ENCODE assay signal across 11 mouse cellular contexts in genomic region chr9:56871191-56871590, GRCm38 (mm10). TPM values are rescaled to one million over a fixed set of nuclear protein-coding genes. Genes with fewer than 3 reads are reported as not detected.
DNase-seq lines count a peak whose midpoint lies in the region; ATAC-seq and TF ChIP-seq lines count a peak whose summit lies in the region.
"Had no signal": no experiment of that assay in that cellular context is flagged by ENCODE, and none has a peak within 500 bp of the region (broad histone marks: within the 10 kb centered on the region; RNA-seq: fewer than 3 reads in every experiment).

No protein-coding gene starts in this region.

- peak overlapping the region; percentile 41 for H3K4me2 ChIP-seq in heart, embryonic 11.5 days
- H3K4me2 ChIP-seq in stomach, embryonic 15.5 days = 0 out of 2 replicates have a peak overlapping the region, but pooled peaks have one; percentile 2
- H3K4me2 ChIP-seq: midbrain, embryonic 15.5 days had no signal

- H3K9me3 ChIP-seq in heart, embryonic 11.5 days (replicated peaks; ENCODE audit: control insufficient read depth, low read length) = no peaks in the 10 kb centered on the region
- no peaks in the 10 kb centered on the region for H3K9me3 ChIP-seq in limb, embryonic 10.5 days (replicated peaks)
- H3K9me3 ChIP-seq in stomach, embryonic 15.5 days = no peaks in the 10 kb centered on the region
- H3K9me3 ChIP-seq: midbrain, embryonic 15.5 days had no signal

- H3K36me3 ChIP-seq in heart, embryonic 11.5 days (ENCODE audit: control insufficient read depth, insufficient read depth, low read length) = no peaks in the 10 kb centered on the region
- no peaks in the 10 kb centered on the region for H3K36me3 ChIP-seq in limb, embryonic 10.5 days
- H3K36me3 ChIP-seq in stomach, embryonic 15.5 days = no peaks in the 10 kb centered on the region
- H3K36me3 ChIP-seq: midbrain, embryonic 15.5 days had no signal

- ATAC-seq in heart, embryonic 11.5 days (replicated peaks; ENCODE audit: insufficient number of reproducible peaks, low FRiP score, low TSS enrichment) = no peak
- ATAC-seq in stomach, embryonic 15.5 days (ENCODE audit: insufficient read depth, low FRiP score, low read depth) = peak; percentile 16; the same call in 1 of the 2 replicates
- ATAC-seq: midbrain, embryonic 15.5 days had no signal

- H3K9ac ChIP-seq in heart, embryonic 11.5 days (ENCODE audit: low read depth, low read length) = peak overlapping the region; percentile 44
- H3K9ac ChIP-seq in stomach, embryonic 15.5 days = no peak overlapping the region
- H3K9ac ChIP-seq: midbrain, embryonic 15.5 days had no signal

- no peak for TF ChIP-seq CTCF in layer of hippocampus, adult 2 months (conservative IDR thresholded peaks at IDR 0.05)

- no peaks in the 10 kb centered on the region for H3K27me3 ChIP-seq in heart, embryonic 11.5 days (ENCODE audit: control insufficient read depth, insufficient read depth, low read length)
- H3K27me3 ChIP-seq in limb, embryonic 10.5 days (ENCODE audit: low read depth, poor library complexity, severe bottlenecking) = peaks cover 10% of the 10 kb centered on the region; the same call in 1 of the 2 replicates
- H3K27me3 ChIP-seq in stomach, embryonic 15.5 days (replicated peaks) = no peaks in the 10 kb centered on the region
- H3K27me3 ChIP-seq: midbrain, embryonic 15.5 days had no signal

- whole genome bisulfite sequencing in heart, embryonic 11.5 days (ENCODE audit: insufficient replicate concordance) = 28% methylated on average over 5 of the region's 5 CpGs
- WGBS in limb, embryonic 10.5 days = 47% methylated on average over 5 of the region's 5 CpGs
- WGBS in stomach, embryonic 15.5 days = 30% methylated on average over 5 of the region's 5 CpGs

- peaks cover 75% of the 10 kb centered on the region for H3K4me1 ChIP-seq in heart, embryonic 11.5 days (ENCODE audit: control insufficient read depth, insufficient read depth, low read length)
- peaks cover 68% of the 10 kb centered on the region for H3K4me1 ChIP-seq in limb, embryonic 10.5 days
- H3K4me1 ChIP-seq in stomach, embryonic 15.5 days = peaks cover 62% of the 10 kb centered on the region

- H3K27ac ChIP-seq in layer of hippocampus, adult 2 months = peak overlapping the region; percentile 75; the same call in 1 of the 2 replicates
- peak overlapping the region; percentile 70 for H3K27ac ChIP-seq in heart, embryonic 11.5 days (ENCODE audit: low read depth, low read length)
- H3K27ac ChIP-seq in limb, embryonic 10.5 days = 0 out of 2 replicates have a peak overlapping the region, but pooled peaks have one; percentile 7
- H3K27ac ChIP-seq in stomach, embryonic 15.5 days = peak overlapping the region; percentile 46; the same call in 1 of the 2 replicates
- H3K27ac ChIP-seq: midbrain, embryonic 15.5 days had no signal

- no peak for DNase-seq in layer of hippocampus, adult 2 months (ENCODE audit: low spot score in 2 of 2)
- DNase-seq in layer of hippocampus, postnatal 36 days = no peak
- DNase-seq in limb, embryonic 10.5 days (ENCODE audit: low spot score) = no peak
- no peak for DNase-seq in adrenal gland, adult 8-10 months
- DNase-seq in adrenal gland, postnatal 10 days = no peak
- DNase-seq in urinary bladder, postnatal 25 days (ENCODE audit: low spot score) = no peak
- DNase-seq: layer of hippocampus, adult 9-11 months had no signal

- H3K4me3 ChIP-seq in layer of hippocampus, adult 2 months = no peak overlapping the region
- no peak overlapping the region for H3K4me3 ChIP-seq in heart, embryonic 11.5 days (ENCODE audit: low read depth, low read length)
- H3K4me3 ChIP-seq in limb, embryonic 10.5 days = no peak overlapping the region
- no peak overlapping the region for H3K4me3 ChIP-seq in stomach, embryonic 15.5 days (replicated peaks)
- H3K4me3 ChIP-seq: midbrain, embryonic 15.5 days had no signal

RNA-seq across cellular contexts. Expression of gene Cspg4, which starts 6.4 kb away (rescaled TPM):
- 10 to 100 TPM; 17.4 to 18.4 TPM for total RNA-seq in layer of hippocampus, adult 2 months (2021)
- 10 to 100 TPM; 18.0 to 19.7 TPM for total RNA-seq in layer of hippocampus, postnatal 36 days (2021)
- polyA plus RNA-seq in heart, embryonic 11.5 days (2014; fragmentation: Nextera tagmentation; extraction: Ambion mirVana) = 18.6 and 22.0 TPM in 2 replicates
- polyA plus RNA-seq in limb, embryonic 10.5 days (2016; fragmentation: Nextera tagmentation; extraction: Ambion mirVana) = 2.1 and 5.0 TPM in 2 replicates
- polyA plus RNA-seq in stomach, embryonic 15.5 days (2015; fragmentation: Nextera tagmentation; extraction: Ambion mirVana) = 18.9 and 21.1 TPM in 2 replicates
- 10 to 100 TPM in 1 of 4 experiments, 1 to 10 TPM in 3; 6.4 to 15.0 (median 8.1) TPM for total RNA-seq in adrenal gland, adult 8-10 months (2022)
- total RNA-seq in adrenal gland, postnatal 10 days (2021) = 10 to 100 TPM; 14.8 to 20.7 TPM

RNA-seq across cellular contexts. Expression of gene Odf3l1, which starts 6.7 kb away (rescaled TPM):
- total RNA-seq in layer of hippocampus, adult 2 months (2021) = not detected
- total RNA-seq in layer of hippocampus, postnatal 36 days (2021) = not detected
- 0.82 and 0.87 TPM in 2 replicates for polyA plus RNA-seq in heart, embryonic 11.5 days (2014; fragmentation: Nextera tagmentation; extraction: Ambion mirVana)
- polyA plus RNA-seq in limb, embryonic 10.5 days (2016; fragmentation: Nextera tagmentation; extraction: Ambion mirVana) = 0.35 TPM in 1 of 2 replicates, not detected in the other
- 1.4 and 2.3 TPM in 2 replicates for polyA plus RNA-seq in stomach, embryonic 15.5 days (2015; fragmentation: Nextera tagmentation; extraction: Ambion mirVana)
- total RNA-seq in adrenal gland, adult 8-10 months (2022) = 1 to 10 TPM in 1 of 4 experiments, under 1 TPM in 2, not detected in 1; 0.29 to 1.5 (median 0.40) TPM
- total RNA-seq in adrenal gland, postnatal 10 days (2021) = 1 to 10 TPM; 2.0 to 3.2 TPM
- polyA plus RNA-seq: forebrain, embryonic 11.5 days; midbrain, embryonic 15.5 days had no signal

RNA-seq across cellular contexts. Expression of gene Snx33, which starts 57.0 kb away (rescaled TPM):
- 1 to 10 TPM; 7.2 to 8.9 TPM for total RNA-seq in layer of hippocampus, adult 2 months (2021)
- 1 to 10 TPM; 9.1 to 9.2 TPM for total RNA-seq in layer of hippocampus, postnatal 36 days (2021)
- polyA plus RNA-seq in heart, embryonic 11.5 days (2014; fragmentation: Nextera tagmentation; extraction: Ambion mirVana) = 4.5 and 5.2 TPM in 2 replicates
- polyA plus RNA-seq in limb, embryonic 10.5 days (2016; fragmentation: Nextera tagmentation; extraction: Ambion mirVana) = 9.3 and 11.6 TPM in 2 replicates
- polyA plus RNA-seq in stomach, embryonic 15.5 days (2015; fragmentation: Nextera tagmentation; extraction: Ambion mirVana) = 9.3 and 10.7 TPM in 2 replicates
- 10 to 100 TPM; 31.4 to 52.0 (median 39.9) TPM for total RNA-seq in adrenal gland, adult 8-10 months (2022)
- total RNA-seq in adrenal gland, postnatal 10 days (2021) = 10 to 100 TPM; 16.6 to 19.5 TPM

Comparison
In these comparisons a context has a peak if more than half of its experiments do, and no peak if none do; other contexts are left out.
1. H3K27ac ChIP-seq: peak in every context shown above with its lines; median percentile 75 in layer of hippocampus, adult 2 months; 70 in heart, embryonic 11.5 days; 46 in stomach, embryonic 15.5 days; 7 in limb, embryonic 10.5 days.